Mouse (Mus musculus) hindbrain, embryonic 12.5 days (tissue): ENCODE measurements around the gene Cln6. TPM values are rescaled to one million over a fixed set of nuclear protein-coding genes. Genes with fewer than 3 reads are reported as not detected.

ENCODE experiments used
- ATAC-seq: fragments of 200-750 bp; cut with Nextera tagmentation; 2 replicates; pipeline ENCODE4 v1.8.0; 2017; ENCODE audit warnings: moderate TSS enrichment; ENCODE audit not compliant: low FRiP score
- H3K27ac ChIP-seq: fragments of 300-500 bp; sonication (generic); 2 replicates; pipeline ENCODE4 v1.5.1; 2016; ENCODE audit warnings: mild to moderate bottlenecking
- H3K27me3 ChIP-seq: fragments of 300-500 bp; sonication (generic); 2 replicates; pipeline ENCODE4 v1.6.1; 2016; ENCODE audit warnings: mild to moderate bottlenecking
- H3K36me3 ChIP-seq: fragments of 300-500 bp; sonication (generic); 2 replicates; pipeline ENCODE4 v1.6.1; 2016; ENCODE audit warnings: mild to moderate bottlenecking
- H3K4me1 ChIP-seq: fragments of 300-500 bp; sonication (generic); 2 replicates; pipeline ENCODE4 v1.6.1; 2016
- H3K4me2 ChIP-seq: fragments of 300-500 bp; sonication (generic); replicated peaks from 2 replicates; pipeline ENCODE4 v1.6.1; 2016; ENCODE audit warnings: mild to moderate bottlenecking
- H3K4me3 ChIP-seq: fragments of 300-500 bp; sonication (generic); 2 replicates; pipeline ENCODE4 v1.5.1; 2016; ENCODE audit warnings: mild to moderate bottlenecking
- H3K9ac ChIP-seq: fragments of 300-500 bp; sonication (generic); 2 replicates; pipeline ENCODE4 v1.6.1; 2016; ENCODE audit warnings: mild to moderate bottlenecking, moderate library complexity
- H3K9me3 ChIP-seq: fragments of 300-500 bp; sonication (generic); replicated peaks from 2 replicates; pipeline ENCODE4 v1.6.1; 2016; ENCODE audit warnings: mild to moderate bottlenecking
- WGBS: fragments of 180-500 bp; shearing (Covaris S2); methylation state at CpG from one replicate; pipeline ENCODE4 v1.1.7; 2016; 5-methylcytosine and 5-hydroxymethylcytosine counted together
- polyA plus RNA-seq: library from polyadenylated mRNA; unstranded; fragments of >200 nt; fragmentation: Nextera tagmentation; extraction: Ambion mirVana; gene quantifications from 2 replicates; pipeline ENCODE4 v1.2.1, GENCODE M21; 2016

Cln6 gene
- polyA plus RNA-seq, 1 experiment from 2014 or later, result 8.8 TPM

GRCm38 (mm10) chr9:62837611-62838010 is 974 bp upstream of the Cln6 start:
- Histone ChIP-seq H3K27me3 (no peaks in the 10 kb centered on the region), H3K4me3 (no peak overlapping the region), H3K27ac (peak overlapping the region; percentile 26; the same call in 1 of the 2 replicates), H3K36me3 (no peaks in the 10 kb centered on the region), H3K4me2 (0 out of 2 replicates have a peak overlapping the region, but pooled peaks have one; percentile 88), H3K4me1 (peaks cover 20% of the 10 kb centered on the region), H3K9ac (no peak overlapping the region), H3K9me3 (no peaks in the 10 kb centered on the region)
- 63% methylated on average over 3 of the region's 3 CpGs for WGBS
- ATAC-seq, result no peak

GRCm38 (mm10) chr9:62838146-62838505 is 459 bp upstream of the Cln6 start:
- Histone ChIP-seq H3K27ac (peak overlapping the region; percentile 26), H3K4me1 (peaks cover 20% of the 10 kb centered on the region), H3K36me3 (no peaks in the 10 kb centered on the region), H3K9me3 (no peaks in the 10 kb centered on the region), H3K27me3 (no peaks in the 10 kb centered on the region), H3K4me2 (peak overlapping the region; percentile 88), H3K4me3 (peak overlapping the region; percentile 62), H3K9ac (no peak overlapping the region)
- 0 out of 2 replicates have a peak, but pooled peaks have one; percentile 23 for ATAC-seq
- 26% methylated on average over 8 of the region's 8 CpGs for WGBS

- Histone ChIP-seq H3K4me2 (peak overlapping the region; percentile 88), H3K4me1 (peaks cover 20% of the 10 kb centered on the region), H3K4me3 (peak overlapping the region; percentile 62), H3K9me3 (no peaks in the 10 kb centered on the region), H3K27me3 (no peaks in the 10 kb centered on the region), H3K27ac (peak overlapping the region; percentile 68; the same call in 1 of the 2 replicates), H3K9ac (peak overlapping the region; percentile 80), H3K36me3 (no peaks in the 10 kb centered on the region)
- 0 out of 2 replicates have a peak, but pooled peaks have one; percentile 5 for ATAC-seq
- WGBS, result 17% methylated on average over 14 of the region's 14 CpGs
Observed at GRCm38 (mm10) chr9:62839172-62839770, 686 bp downstream of the Cln6 start.

GRCm38 (mm10) chr9:62843356-62844024 is 4.9 kb downstream of the Cln6 start:
- Histone ChIP-seq H3K27ac (no peak overlapping the region), H3K9me3 (no peaks in the 10 kb centered on the region), H3K27me3 (no peaks in the 10 kb centered on the region), H3K4me3 (no peak overlapping the region), H3K36me3 (no peaks in the 10 kb centered on the region), H3K4me2 (no peak overlapping the region), H3K9ac (no peak overlapping the region), H3K4me1 (peaks cover 19% of the 10 kb centered on the region)
- 84% methylated on average over 10 of the region's 10 CpGs for whole genome bisulfite sequencing
- no peak for ATAC-seq

GRCm38 (mm10) chr9:62844461-62844860 is 5.9 kb downstream of the Cln6 start:
- 88% methylated on average over 5 of the region's 5 CpGs for WGBS
- H3K27ac ChIP-seq, result no peak overlapping the region

GRCm38 (mm10) chr9:62847694-62848093 is 9.1 kb downstream of the Cln6 start:
- Histone ChIP-seq H3K9ac (no peak overlapping the region), H3K27me3 (no peaks in the 10 kb centered on the region), H3K36me3 (no peaks in the 10 kb centered on the region), H3K4me1 (peaks cover 15% of the 10 kb centered on the region), H3K4me3 (no peak overlapping the region), H3K4me2 (no peak overlapping the region), H3K9me3 (no peaks in the 10 kb centered on the region), H3K27ac (no peak overlapping the region)
- WGBS, result 4% methylated on average over 3 of the region's 3 CpGs
- ATAC-seq, result 0 out of 2 replicates have a peak, but pooled peaks have one; percentile 27

More at GRCm38 (mm10) chr9:62844461-62844860, 5.9 kb downstream of the Cln6 start:
- H3K4me2 ChIP-seq, result no peak overlapping the region
- no peaks in the 10 kb centered on the region for H3K9me3 ChIP-seq
- ATAC-seq, result no peak
- H3K9ac ChIP-seq, result no peak overlapping the region
- no peaks in the 10 kb centered on the region for H3K36me3 ChIP-seq
- no peaks in the 10 kb centered on the region for H3K27me3 ChIP-seq
- H3K4me1 ChIP-seq, result peaks cover 12% of the 10 kb centered on the region
- no peak overlapping the region for H3K4me3 ChIP-seq

- H3K36me3 ChIP-seq, result no peaks in the 10 kb centered on the region
- no peak; the same call in 1 of the 2 replicates for ATAC-seq
- no peak overlapping the region for H3K4me2 ChIP-seq
- no peak overlapping the region for H3K27ac ChIP-seq
- H3K4me3 ChIP-seq, result no peak overlapping the region
- H3K9ac ChIP-seq, result no peak overlapping the region
- no peaks in the 10 kb centered on the region for H3K9me3 ChIP-seq
- no peaks in the 10 kb centered on the region for H3K27me3 ChIP-seq
- 85% methylated on average over 3 of the region's 3 CpGs for WGBS
- peaks cover 15% of the 10 kb centered on the region for H3K4me1 ChIP-seq
Observed at GRCm38 (mm10) chr9:62848641-62849040, 10.1 kb downstream of the Cln6 start.

- WGBS, result 76% methylated on average over 2 of the region's 2 CpGs
- Histone ChIP-seq H3K9me3 (no peaks in the 10 kb centered on the region), H3K27me3 (no peaks in the 10 kb centered on the region), H3K27ac (no peak overlapping the region), H3K9ac (no peak overlapping the region), H3K36me3 (no peaks in the 10 kb centered on the region), H3K4me2 (no peak overlapping the region), H3K4me1 (peaks cover 20% of the 10 kb centered on the region), H3K4me3 (no peak overlapping the region)
- no peak for ATAC-seq
Observed at GRCm38 (mm10) chr9:62851571-62851970, 13.0 kb downstream of the Cln6 start.

- no peak for ATAC-seq
- WGBS, result 68% methylated on average over 4 of the region's 4 CpGs
- no peaks in the 10 kb centered on the region for H3K9me3 ChIP-seq
Observed at GRCm38 (mm10) chr9:62854483-62854882, 15.9 kb downstream of the Cln6 start.

GRCm38 (mm10) chr9:62857216-62857615 is 18.6 kb downstream of the Cln6 start:
- no peaks in the 10 kb centered on the region for H3K36me3 ChIP-seq
- H3K4me2 ChIP-seq, result no peak overlapping the region
- WGBS, result 88% methylated on average over 9 of the region's 9 CpGs
- no peak overlapping the region for H3K4me3 ChIP-seq
- no peak for ATAC-seq
- no peak overlapping the region for H3K9ac ChIP-seq
- peaks cover 25% of the 10 kb centered on the region for H3K4me1 ChIP-seq
- no peaks in the 10 kb centered on the region for H3K27me3 ChIP-seq
- no peaks in the 10 kb centered on the region for H3K9me3 ChIP-seq
- H3K27ac ChIP-seq, result no peak overlapping the region

More at GRCm38 (mm10) chr9:62854483-62854882, 15.9 kb downstream of the Cln6 start:
- H3K4me1 ChIP-seq, result peaks cover 34% of the 10 kb centered on the region
- H3K27ac ChIP-seq, result no peak overlapping the region
- no peak overlapping the region for H3K4me3 ChIP-seq
- no peak overlapping the region for H3K9ac ChIP-seq
- H3K27me3 ChIP-seq, result no peaks in the 10 kb centered on the region
- H3K36me3 ChIP-seq, result no peaks in the 10 kb centered on the region
- no peak overlapping the region for H3K4me2 ChIP-seq

GRCm38 (mm10) chr9:62857719-62858261 is 19.2 kb downstream of the Cln6 start, which contains the start of gene Calml4:
TSS of gene Calml4 (plus strand) at chr9:62858080.
- Histone ChIP-seq H3K9ac (peak within 1 kb of the TSS; percentile 19; the same call in 1 of the 2 replicates), H3K4me1 (peaks cover 25% of the 10 kb centered on the region), H3K4me3 (no peak within 1 kb of the TSS), H3K4me2 (no peak within 1 kb of the TSS), H3K36me3 (no peaks in the 10 kb centered on the region), H3K9me3 (no peaks in the 10 kb centered on the region), H3K27ac (peak within 1 kb of the TSS; percentile 6; the same call in 1 of the 2 replicates), H3K27me3 (no peaks in the 10 kb centered on the region)
- WGBS, result 61% methylated on average over 20 of the region's 20 CpGs
- ATAC-seq, result no peak

- H3K4me3 ChIP-seq, result no peak overlapping the region
- H3K9me3 ChIP-seq, result no peaks in the 10 kb centered on the region
- H3K36me3 ChIP-seq, result no peaks in the 10 kb centered on the region
- H3K27me3 ChIP-seq, result no peaks in the 10 kb centered on the region
- peak overlapping the region; percentile 19; the same call in 1 of the 2 replicates for H3K9ac ChIP-seq
- no peak for ATAC-seq
- WGBS, result 55% methylated on average over 8 of the region's 8 CpGs
- peaks cover 25% of the 10 kb centered on the region for H3K4me1 ChIP-seq
- peak overlapping the region; percentile 6; the same call in 1 of the 2 replicates for H3K27ac ChIP-seq
- no peak overlapping the region for H3K4me2 ChIP-seq
Observed at GRCm38 (mm10) chr9:62858266-62859019, 19.9 kb downstream of the Cln6 start.
